Mouse (Mus musculus): ENCODE data around the gene Kcnd3. TPM values are rescaled to one million over a fixed set of nuclear protein-coding genes. Genes with fewer than 3 reads are reported as not detected.

The Kcnd3 gene
- polyA plus RNA-seq, 1 experiment, result 0.58 TPM

DNA sequence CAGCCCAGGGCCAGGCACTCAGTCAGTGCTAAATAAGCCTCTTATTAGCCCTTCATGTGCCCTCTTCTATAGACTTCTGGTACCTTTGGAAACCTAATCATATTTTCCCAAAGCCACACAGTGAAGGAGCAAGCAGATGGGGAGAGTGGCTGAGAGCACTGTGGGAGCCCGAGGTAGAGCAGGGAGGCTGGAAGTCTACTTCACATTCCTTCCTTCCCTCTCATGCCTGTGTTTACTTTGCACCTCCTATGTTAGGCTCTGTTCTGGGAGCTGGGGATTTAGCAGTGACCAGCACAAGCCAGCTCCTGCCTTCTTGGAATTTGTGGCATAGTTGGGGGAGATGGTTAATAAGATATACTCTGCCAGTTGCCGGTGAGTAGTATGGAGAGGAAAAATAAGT lies 59.7 kb downstream of the Kcnd3 start:
- no peaks in the 10 kb centered on the region for H3K36me3 ChIP-seq (ENCODE audit: control insufficient read depth, insufficient read depth, low read length)
- H3K4me3 ChIP-seq (ENCODE audit: control insufficient read depth, insufficient read depth, low read length), result no peak overlapping the region
- H3K27me3 ChIP-seq (ENCODE audit: control insufficient read depth, insufficient read depth, low read length), result no peaks in the 10 kb centered on the region
- H3K4me1 ChIP-seq (replicated peaks; ENCODE audit: control insufficient read depth, insufficient read depth, low read length), result no peaks in the 10 kb centered on the region
- no peak for TF ChIP-seq POLR2A (IDR thresholded peaks at IDR 0.05; ENCODE audit: control insufficient read depth, extremely low read depth, insufficient read depth, low read length, poor library complexity)
- no peak for TF ChIP-seq CTCF (IDR thresholded peaks at IDR 0.05; ENCODE audit: borderline replicate concordance, control insufficient read depth, extremely low read depth, insufficient read depth, low read length, poor library complexity)
- no peak overlapping the region for H3K27ac ChIP-seq (ENCODE audit: control insufficient read depth, insufficient read depth, low read length)
- DNase-seq, result no peak
- 59% methylated on average over 2 of the region's 2 CpGs for WGBS

DNA sequence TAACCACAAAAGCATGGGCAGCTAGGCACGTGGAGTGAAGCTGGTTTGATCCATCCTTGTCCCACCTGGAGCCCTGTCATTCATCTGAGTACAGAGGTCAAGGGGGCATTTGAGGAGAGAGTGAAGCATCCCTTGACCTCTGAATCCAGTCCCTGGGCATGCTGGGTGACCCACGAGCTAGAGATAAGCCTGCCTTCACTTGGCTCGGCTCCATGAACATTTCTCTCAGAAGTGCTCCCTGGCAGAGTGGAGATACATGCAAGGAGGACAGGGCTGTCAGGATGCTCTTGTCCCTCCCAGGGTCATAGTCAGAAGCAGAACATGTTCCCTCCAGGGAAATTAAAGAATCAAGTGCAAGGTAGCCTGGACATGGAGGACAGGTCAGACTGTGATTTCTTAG lies 62.1 kb downstream of the Kcnd3 start:
- H3K4me3 ChIP-seq (ENCODE audit: control insufficient read depth, insufficient read depth, low read length), result no peak overlapping the region
- no peak overlapping the region for H3K27ac ChIP-seq (ENCODE audit: control insufficient read depth, insufficient read depth, low read length)
- H3K36me3 ChIP-seq (ENCODE audit: control insufficient read depth, insufficient read depth, low read length), result no peaks in the 10 kb centered on the region
- TF ChIP-seq CTCF (IDR thresholded peaks at IDR 0.05; ENCODE audit: borderline replicate concordance, control insufficient read depth, extremely low read depth, insufficient read depth, low read length, poor library complexity) (no peak), POLR2A (IDR thresholded peaks at IDR 0.05; ENCODE audit: control insufficient read depth, extremely low read depth, insufficient read depth, low read length, poor library complexity) (no peak)
- WGBS, result 65% methylated on average over 3 of the region's 3 CpGs
- H3K4me1 ChIP-seq (replicated peaks; ENCODE audit: control insufficient read depth, insufficient read depth, low read length), result no peaks in the 10 kb centered on the region
- H3K27me3 ChIP-seq (ENCODE audit: control insufficient read depth, insufficient read depth, low read length), result no peaks in the 10 kb centered on the region
- DNase-seq, result no peak

DNA sequence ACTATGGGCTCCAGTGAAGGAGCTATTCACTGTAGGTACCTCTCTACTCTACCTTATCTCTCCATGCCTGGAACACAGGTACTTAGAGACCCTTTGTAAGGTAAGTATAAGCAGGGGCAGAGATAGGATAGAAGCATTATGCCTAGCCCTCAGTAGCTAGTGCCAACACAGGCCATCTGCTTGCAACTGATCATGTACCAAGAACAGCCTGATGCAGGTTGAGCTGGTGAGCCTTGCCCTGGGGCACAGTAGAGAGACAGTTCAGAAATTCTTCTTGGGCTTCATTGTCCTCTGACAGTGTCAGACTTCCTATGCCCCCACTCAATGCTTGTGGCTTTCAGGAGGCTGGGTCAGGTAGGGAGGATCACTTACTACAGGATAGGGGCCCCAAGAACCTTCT lies 62.9 kb downstream of the Kcnd3 start:
- DNase-seq, result no peak

DNA sequence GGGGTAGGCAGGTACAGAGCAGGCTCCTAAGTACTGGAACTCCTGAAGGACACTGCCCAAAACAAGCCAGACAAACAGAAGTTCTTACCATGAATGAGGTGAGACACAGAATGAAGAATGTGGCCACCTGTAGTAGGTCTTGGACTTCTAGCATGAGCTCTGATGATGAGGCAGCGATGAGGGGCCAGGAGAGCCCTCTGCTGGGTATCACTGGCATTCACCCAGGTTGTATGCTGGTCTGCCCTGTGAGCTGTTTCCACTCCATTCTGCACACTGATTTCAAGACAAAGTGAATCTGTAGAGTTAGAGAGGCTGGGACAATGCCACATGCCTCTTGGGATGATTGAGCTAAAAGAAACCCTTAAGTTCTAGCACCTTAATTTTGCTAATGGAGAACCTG lies 63.5 kb downstream of the Kcnd3 start:
- Histone ChIP-seq H3K4me3 (ENCODE audit: control insufficient read depth, insufficient read depth, low read length) (no peak overlapping the region), H3K27ac (ENCODE audit: control insufficient read depth, insufficient read depth, low read length) (no peak overlapping the region), H3K4me1 (replicated peaks; ENCODE audit: control insufficient read depth, insufficient read depth, low read length) (no peaks in the 10 kb centered on the region), H3K36me3 (ENCODE audit: control insufficient read depth, insufficient read depth, low read length) (no peaks in the 10 kb centered on the region), H3K27me3 (ENCODE audit: control insufficient read depth, insufficient read depth, low read length) (no peaks in the 10 kb centered on the region)
- DNase-seq, result no peak
- 72% methylated on average over 1 of the region's 1 CpGs for WGBS
- TF ChIP-seq CTCF (IDR thresholded peaks at IDR 0.05; ENCODE audit: borderline replicate concordance, control insufficient read depth, extremely low read depth, insufficient read depth, low read length, poor library complexity) (no peak), POLR2A (IDR thresholded peaks at IDR 0.05; ENCODE audit: control insufficient read depth, extremely low read depth, insufficient read depth, low read length, poor library complexity) (no peak)

More for the DNA sequence above, 62.9 kb downstream of the Kcnd3 start:
- Histone ChIP-seq H3K27ac (ENCODE audit: control insufficient read depth, insufficient read depth, low read length) (no peak overlapping the region), H3K4me3 (ENCODE audit: control insufficient read depth, insufficient read depth, low read length) (no peak overlapping the region), H3K4me1 (replicated peaks; ENCODE audit: control insufficient read depth, insufficient read depth, low read length) (no peaks in the 10 kb centered on the region), H3K27me3 (ENCODE audit: control insufficient read depth, insufficient read depth, low read length) (no peaks in the 10 kb centered on the region), H3K36me3 (ENCODE audit: control insufficient read depth, insufficient read depth, low read length) (no peaks in the 10 kb centered on the region)
- no peak for TF ChIP-seq CTCF (IDR thresholded peaks at IDR 0.05; ENCODE audit: borderline replicate concordance, control insufficient read depth, extremely low read depth, insufficient read depth, low read length, poor library complexity)
- no peak for TF ChIP-seq POLR2A (IDR thresholded peaks at IDR 0.05; ENCODE audit: control insufficient read depth, extremely low read depth, insufficient read depth, low read length, poor library complexity)

DNA sequence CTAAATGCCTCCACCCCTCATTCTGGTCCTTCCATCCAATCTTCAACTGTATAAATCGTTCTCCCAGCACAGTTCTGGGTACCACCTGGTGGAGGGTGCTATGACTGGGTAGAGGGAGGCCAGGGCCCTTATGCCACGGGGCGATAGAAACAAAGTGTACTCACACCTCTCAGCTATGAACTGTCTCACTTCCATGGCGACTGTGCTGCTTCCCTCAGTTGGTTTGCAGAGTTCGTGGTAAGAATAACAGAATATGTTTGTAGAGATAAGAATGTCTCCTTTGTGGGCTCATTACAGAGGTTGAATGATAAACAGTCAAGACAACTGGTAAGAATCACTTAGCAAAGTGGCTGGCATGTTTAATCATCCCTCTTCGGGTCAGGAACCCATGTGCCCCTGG lies 68.3 kb downstream of the Kcnd3 start:
- 66% methylated on average over 6 of the region's 6 CpGs for WGBS
- no peak overlapping the region for H3K4me3 ChIP-seq (ENCODE audit: control insufficient read depth, insufficient read depth, low read length)
- H3K27ac ChIP-seq (ENCODE audit: control insufficient read depth, insufficient read depth, low read length), result no peak overlapping the region
- no peaks in the 10 kb centered on the region for H3K27me3 ChIP-seq (ENCODE audit: control insufficient read depth, insufficient read depth, low read length)
- no peak for DNase-seq
- H3K4me1 ChIP-seq (replicated peaks; ENCODE audit: control insufficient read depth, insufficient read depth, low read length), result no peaks in the 10 kb centered on the region
- H3K36me3 ChIP-seq (ENCODE audit: control insufficient read depth, insufficient read depth, low read length), result no peaks in the 10 kb centered on the region
- TF ChIP-seq CTCF (IDR thresholded peaks at IDR 0.05; ENCODE audit: borderline replicate concordance, control insufficient read depth, extremely low read depth, insufficient read depth, low read length, poor library complexity) (no peak), POLR2A (IDR thresholded peaks at IDR 0.05; ENCODE audit: control insufficient read depth, extremely low read depth, insufficient read depth, low read length, poor library complexity) (no peak)

DNA sequence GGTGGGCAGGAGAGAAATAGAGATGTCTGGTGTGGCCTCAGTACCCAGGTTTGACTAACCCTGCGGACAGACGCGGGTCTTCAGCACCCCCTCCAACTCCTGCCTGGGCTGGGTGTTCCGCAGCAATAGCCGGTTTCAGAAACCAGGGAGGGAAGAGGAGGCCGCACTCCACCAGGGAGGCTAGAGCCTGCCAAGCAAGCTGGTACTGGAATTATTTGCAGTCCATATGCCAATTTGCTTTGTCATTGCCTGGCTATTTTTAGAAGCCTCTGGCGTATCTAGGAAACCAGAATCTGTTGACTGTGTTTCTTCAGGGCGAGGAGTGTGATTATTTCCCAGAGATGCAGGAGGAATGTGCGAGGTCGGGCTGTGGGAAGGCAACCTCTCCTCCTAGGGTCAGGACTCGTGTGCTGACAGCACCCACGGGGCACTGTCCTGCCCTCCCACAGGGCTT lies 69.1 kb downstream of the Kcnd3 start:
- Histone ChIP-seq H3K4me3 (ENCODE audit: control insufficient read depth, insufficient read depth, low read length) (no peak overlapping the region), H3K4me1 (replicated peaks; ENCODE audit: control insufficient read depth, insufficient read depth, low read length) (no peaks in the 10 kb centered on the region), H3K27ac (ENCODE audit: control insufficient read depth, insufficient read depth, low read length) (no peak overlapping the region), H3K27me3 (ENCODE audit: control insufficient read depth, insufficient read depth, low read length) (no peaks in the 10 kb centered on the region), H3K36me3 (ENCODE audit: control insufficient read depth, insufficient read depth, low read length) (no peaks in the 10 kb centered on the region)
- no peak for TF ChIP-seq CTCF (IDR thresholded peaks at IDR 0.05; ENCODE audit: borderline replicate concordance, control insufficient read depth, extremely low read depth, insufficient read depth, low read length, poor library complexity)
- TF ChIP-seq POLR2A (IDR thresholded peaks at IDR 0.05; ENCODE audit: control insufficient read depth, extremely low read depth, insufficient read depth, low read length, poor library complexity), result no peak
- whole genome bisulfite sequencing, result 58% methylated on average over 12 of the region's 12 CpGs
- no peak for DNase-seq

DNA sequence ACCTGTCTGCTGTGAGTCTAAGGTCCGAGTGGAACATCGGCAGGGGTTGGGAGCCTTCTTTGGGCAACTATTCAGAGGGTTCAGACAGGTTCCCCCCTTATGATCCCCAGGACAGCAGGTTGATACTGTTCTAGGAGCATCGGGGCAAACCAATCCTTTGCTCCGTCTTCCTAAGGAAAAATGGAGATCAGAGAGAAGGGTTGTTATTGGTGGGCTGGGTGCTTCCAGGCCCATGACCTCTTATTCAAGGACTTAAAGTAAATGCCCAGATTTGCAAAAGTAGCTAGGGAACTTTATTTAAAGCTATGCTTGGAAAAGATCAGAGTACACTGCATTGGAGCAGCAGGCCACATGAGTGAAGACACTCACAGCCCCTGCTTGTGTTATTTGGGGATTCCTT lies 69.5 kb downstream of the Kcnd3 start:
- WGBS, result 95% methylated on average over 4 of the region's 4 CpGs
- Histone ChIP-seq H3K4me3 (ENCODE audit: control insufficient read depth, insufficient read depth, low read length) (no peak overlapping the region), H3K27ac (ENCODE audit: control insufficient read depth, insufficient read depth, low read length) (no peak overlapping the region)

More for the DNA sequence above, 69.5 kb downstream of the Kcnd3 start:
- TF ChIP-seq CTCF (IDR thresholded peaks at IDR 0.05; ENCODE audit: borderline replicate concordance, control insufficient read depth, extremely low read depth, insufficient read depth, low read length, poor library complexity), result no peak
- no peak for TF ChIP-seq POLR2A (IDR thresholded peaks at IDR 0.05; ENCODE audit: control insufficient read depth, extremely low read depth, insufficient read depth, low read length, poor library complexity)
- H3K27me3 ChIP-seq (ENCODE audit: control insufficient read depth, insufficient read depth, low read length), result no peaks in the 10 kb centered on the region
- H3K4me1 ChIP-seq (replicated peaks; ENCODE audit: control insufficient read depth, insufficient read depth, low read length), result no peaks in the 10 kb centered on the region
- no peak for DNase-seq
- H3K36me3 ChIP-seq (ENCODE audit: control insufficient read depth, insufficient read depth, low read length), result no peaks in the 10 kb centered on the region

Measured in thymus, adult 2 months (tissue).